Mouse (Mus musculus): ENCODE results near the gene Cdh7. TPM values are rescaled to one million over a fixed set of nuclear protein-coding genes. Genes with fewer than 3 reads are reported as not detected.

Gene Cdh7
- 4.6 TPM in 2 replicates for polyA plus RNA-seq (2014; fragmentation: Nextera tagmentation; extraction: Ambion mirVana)

- Histone ChIP-seq H3K4me2 (peak within 1 kb of the TSS; percentile 92), H3K27me3 (ENCODE audit: control insufficient read depth, insufficient read depth, low read length) (no peaks in the 10 kb centered on the region), H3K27ac (ENCODE audit: low read depth, low read length) (no peak within 1 kb of the TSS), H3K9ac (ENCODE audit: low read length) (peak within 1 kb of the TSS; percentile 66), H3K9me3 (ENCODE audit: control insufficient read depth, low read length) (no peaks in the 10 kb centered on the region), H3K4me3 (ENCODE audit: low read depth, low read length) (peak within 1 kb of the TSS; percentile 58), H3K36me3 (ENCODE audit: control insufficient read depth, insufficient read depth, low read length) (no peaks in the 10 kb centered on the region), H3K4me1 (ENCODE audit: control insufficient read depth, insufficient read depth, low read length) (peaks cover 4% of the 10 kb centered on the region; the same call in 1 of the 2 replicates)
- DNase-seq (ENCODE audit: low spot score, missing footprints) (peak; percentile 96), ATAC-seq (ENCODE audit: low FRiP score) (peak; percentile 95)
- WGBS: under 1% methylated on average over 34 of the region's 35 CpGs
Measured at GRCm38 (mm10) chr1:109982064-109982808, at the start of gene Cdh7. Cdh7 (plus strand) TSS chr1:109982431.

GRCm38 (mm10) chr1:109932674-109933073 is 49.6 kb upstream of the Cdh7 start:
- H3K9ac ChIP-seq (ENCODE audit: low read length): no peak overlapping the region
- no peak overlapping the region for H3K4me3 ChIP-seq (ENCODE audit: low read depth, low read length)
- no peaks in the 10 kb centered on the region for H3K27me3 ChIP-seq (ENCODE audit: control insufficient read depth, insufficient read depth, low read length)
- WGBS: 87% methylated on average over 3 of the region's 3 CpGs
- no peak overlapping the region for H3K4me2 ChIP-seq
- H3K36me3 ChIP-seq (ENCODE audit: control insufficient read depth, insufficient read depth, low read length): no peaks in the 10 kb centered on the region
- no peak overlapping the region for H3K27ac ChIP-seq (ENCODE audit: low read depth, low read length)
- ATAC-seq (ENCODE audit: low FRiP score) (no peak), DNase-seq (ENCODE audit: low spot score, missing footprints) (no peak)
- no peaks in the 10 kb centered on the region for H3K9me3 ChIP-seq (ENCODE audit: control insufficient read depth, low read length)
- no peaks in the 10 kb centered on the region for H3K4me1 ChIP-seq (ENCODE audit: control insufficient read depth, insufficient read depth, low read length)

GRCm38 (mm10) chr1:109948571-109948970 is 33.7 kb upstream of the Cdh7 start:
- no peak overlapping the region for H3K4me2 ChIP-seq
- no peaks in the 10 kb centered on the region for H3K27me3 ChIP-seq (ENCODE audit: control insufficient read depth, insufficient read depth, low read length)
- WGBS: 64% methylated on average over 2 of the region's 2 CpGs
- no peak overlapping the region for H3K9ac ChIP-seq (ENCODE audit: low read length)
- DNase-seq (ENCODE audit: low spot score, missing footprints) (no peak), ATAC-seq (ENCODE audit: low FRiP score) (0 out of 2 replicates have a peak, but pooled peaks have one; percentile 24)
- H3K27ac ChIP-seq (ENCODE audit: low read depth, low read length): no peak overlapping the region
- no peaks in the 10 kb centered on the region for H3K36me3 ChIP-seq (ENCODE audit: control insufficient read depth, insufficient read depth, low read length)
- no peaks in the 10 kb centered on the region for H3K9me3 ChIP-seq (ENCODE audit: control insufficient read depth, low read length)
- no peaks in the 10 kb centered on the region for H3K4me1 ChIP-seq (ENCODE audit: control insufficient read depth, insufficient read depth, low read length)
- H3K4me3 ChIP-seq (ENCODE audit: low read depth, low read length): no peak overlapping the region

- Histone ChIP-seq H3K4me1 (ENCODE audit: control insufficient read depth, insufficient read depth, low read length) (no peaks in the 10 kb centered on the region), H3K9me3 (ENCODE audit: control insufficient read depth, low read length) (no peaks in the 10 kb centered on the region), H3K4me3 (ENCODE audit: low read depth, low read length) (no peak overlapping the region), H3K4me2 (no peak overlapping the region), H3K27ac (ENCODE audit: low read depth, low read length) (no peak overlapping the region), H3K9ac (ENCODE audit: low read length) (no peak overlapping the region), H3K36me3 (ENCODE audit: control insufficient read depth, insufficient read depth, low read length) (no peaks in the 10 kb centered on the region), H3K27me3 (ENCODE audit: control insufficient read depth, insufficient read depth, low read length) (no peaks in the 10 kb centered on the region)
- DNase-seq (ENCODE audit: low spot score, missing footprints): no peak
- WGBS: 50% methylated on average over 5 of the region's 5 CpGs
- ATAC-seq (ENCODE audit: low FRiP score): peak; percentile 72
Measured at GRCm38 (mm10) chr1:109971721-109972425, 10.4 kb upstream of the Cdh7 start.

- no peak overlapping the region for H3K9ac ChIP-seq (ENCODE audit: low read length)
- no peaks in the 10 kb centered on the region for H3K4me1 ChIP-seq (ENCODE audit: control insufficient read depth, insufficient read depth, low read length)
- DNase-seq (ENCODE audit: low spot score, missing footprints) (no peak), ATAC-seq (ENCODE audit: low FRiP score) (peak; percentile 59; the same call in 1 of the 2 replicates)
- no peaks in the 10 kb centered on the region for H3K9me3 ChIP-seq (ENCODE audit: control insufficient read depth, low read length)
- H3K4me2 ChIP-seq: no peak overlapping the region
- WGBS: 50% methylated on average over 4 of the region's 4 CpGs
- no peaks in the 10 kb centered on the region for H3K36me3 ChIP-seq (ENCODE audit: control insufficient read depth, insufficient read depth, low read length)
- H3K4me3 ChIP-seq (ENCODE audit: low read depth, low read length): no peak overlapping the region
- no peaks in the 10 kb centered on the region for H3K27me3 ChIP-seq (ENCODE audit: control insufficient read depth, insufficient read depth, low read length)
- H3K27ac ChIP-seq (ENCODE audit: low read depth, low read length): no peak overlapping the region
Measured at GRCm38 (mm10) chr1:109972426-109973015, 9.7 kb upstream of the Cdh7 start.

GRCm38 (mm10) chr1:109982809-109983536 is 742 bp downstream of the Cdh7 start:
- Histone ChIP-seq H3K27ac (ENCODE audit: low read depth, low read length) (no peak overlapping the region), H3K4me3 (ENCODE audit: low read depth, low read length) (peak overlapping the region; percentile 58), H3K4me2 (peak overlapping the region; percentile 92), H3K4me1 (ENCODE audit: control insufficient read depth, insufficient read depth, low read length) (peaks cover 4% of the 10 kb centered on the region; the same call in 1 of the 2 replicates), H3K36me3 (ENCODE audit: control insufficient read depth, insufficient read depth, low read length) (no peaks in the 10 kb centered on the region), H3K9ac (ENCODE audit: low read length) (peak overlapping the region; percentile 66), H3K9me3 (ENCODE audit: control insufficient read depth, low read length) (no peaks in the 10 kb centered on the region), H3K27me3 (ENCODE audit: control insufficient read depth, insufficient read depth, low read length) (no peaks in the 10 kb centered on the region)
- DNase-seq (ENCODE audit: low spot score, missing footprints): peak; percentile 94
- ATAC-seq (ENCODE audit: low FRiP score): peak; percentile 88
- WGBS: under 1% methylated on average over 38 of the region's 38 CpGs

GRCm38 (mm10) chr1:109983537-109983912 is 1.3 kb downstream of the Cdh7 start:
- Histone ChIP-seq H3K4me1 (ENCODE audit: control insufficient read depth, insufficient read depth, low read length) (peaks cover 4% of the 10 kb centered on the region; the same call in 1 of the 2 replicates), H3K4me3 (ENCODE audit: low read depth, low read length) (peak overlapping the region; percentile 58), H3K9ac (ENCODE audit: low read length) (no peak overlapping the region), H3K27me3 (ENCODE audit: control insufficient read depth, insufficient read depth, low read length) (no peaks in the 10 kb centered on the region), H3K9me3 (ENCODE audit: control insufficient read depth, low read length) (no peaks in the 10 kb centered on the region), H3K27ac (ENCODE audit: low read depth, low read length) (no peak overlapping the region), H3K36me3 (ENCODE audit: control insufficient read depth, insufficient read depth, low read length) (no peaks in the 10 kb centered on the region), H3K4me2 (peak overlapping the region; percentile 92)
- 22% methylated on average over 6 of the region's 6 CpGs for WGBS
- ATAC-seq (ENCODE audit: low FRiP score) (no peak), DNase-seq (ENCODE audit: low spot score, missing footprints) (peak; percentile 83)

GRCm38 (mm10) chr1:109984776-109985175 is 2.5 kb downstream of the Cdh7 start:
- Histone ChIP-seq H3K9ac (ENCODE audit: low read length) (no peak overlapping the region), H3K27me3 (ENCODE audit: control insufficient read depth, insufficient read depth, low read length) (no peaks in the 10 kb centered on the region), H3K4me3 (ENCODE audit: low read depth, low read length) (no peak overlapping the region), H3K36me3 (ENCODE audit: control insufficient read depth, insufficient read depth, low read length) (no peaks in the 10 kb centered on the region), H3K27ac (ENCODE audit: low read depth, low read length) (no peak overlapping the region), H3K4me2 (peak overlapping the region; percentile 9; the same call in 1 of the 2 replicates), H3K9me3 (ENCODE audit: control insufficient read depth, low read length) (no peaks in the 10 kb centered on the region), H3K4me1 (ENCODE audit: control insufficient read depth, insufficient read depth, low read length) (peaks cover 4% of the 10 kb centered on the region; the same call in 1 of the 2 replicates)
- WGBS: 29% methylated on average over 3 of the region's 3 CpGs
- DNase-seq (ENCODE audit: low spot score, missing footprints) (no peak), ATAC-seq (ENCODE audit: low FRiP score) (no peak)
